Mouse (Mus musculus) heart, postnatal 0 days (tissue): ENCODE measurements around the gene Sufu.

Experiments used
- CTCF ChIP-seq: IDR thresholded peaks from 2 replicates; pipeline ENCODE4 v1.5.1; 2016; ENCODE audit warnings: antibody characterized with exemption, control low read depth, low read depth
- EP300 ChIP-seq: IDR thresholded peaks from 2 replicates; pipeline ENCODE4 v1.6.1; 2016; ENCODE audit warnings: antibody characterized with exemption, low read depth

- TF ChIP-seq CTCF (no peak), EP300 (no peak)
Observed at GRCm38 (mm10) chr19:46525691-46526631, 129.3 kb downstream of the Sufu start.
